Mouse (Mus musculus) right cerebral cortex, postnatal 14 days (tissue): ENCODE results near the gene Myh10.
A peak's percentile ranks its signal among the peaks of the same experiment; 100 is the strongest.
"Not testable (repeated sequence)": the region's sequence is repeated elsewhere in the genome, so short reads cannot be mapped to it uniquely, and the experiment has no call there.

ENCODE experiments used
- DNase-seq: peaks from one replicate; pipeline ENCODE4 v3.0.0; 2022

Gene Myh10

DNA sequence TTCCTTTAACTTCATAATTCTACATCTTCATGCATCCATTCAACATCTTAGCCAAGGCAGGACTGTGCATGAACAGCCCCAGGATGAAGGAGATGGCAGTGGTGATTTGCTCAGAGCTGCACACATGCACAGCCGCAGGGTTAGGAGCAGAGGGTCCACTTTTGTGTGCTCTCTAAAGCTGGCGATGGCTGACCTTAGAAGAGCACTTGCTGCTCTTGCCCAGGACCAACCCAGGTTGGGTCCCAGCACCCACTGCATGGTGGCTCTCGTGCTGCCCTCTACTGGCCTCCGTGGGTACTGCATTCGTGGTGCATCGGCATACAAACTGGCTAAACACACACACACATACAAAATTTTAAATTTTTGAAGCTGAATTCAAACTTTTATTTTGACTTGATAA lies 116.4 kb downstream of the Myh10 start:
- DNase-seq = peak; percentile 82

- DNase-seq = no peak
Observed at GRCm38 (mm10) chr11:68811881-68812577, 120.7 kb downstream of the Myh10 start.

DNA sequence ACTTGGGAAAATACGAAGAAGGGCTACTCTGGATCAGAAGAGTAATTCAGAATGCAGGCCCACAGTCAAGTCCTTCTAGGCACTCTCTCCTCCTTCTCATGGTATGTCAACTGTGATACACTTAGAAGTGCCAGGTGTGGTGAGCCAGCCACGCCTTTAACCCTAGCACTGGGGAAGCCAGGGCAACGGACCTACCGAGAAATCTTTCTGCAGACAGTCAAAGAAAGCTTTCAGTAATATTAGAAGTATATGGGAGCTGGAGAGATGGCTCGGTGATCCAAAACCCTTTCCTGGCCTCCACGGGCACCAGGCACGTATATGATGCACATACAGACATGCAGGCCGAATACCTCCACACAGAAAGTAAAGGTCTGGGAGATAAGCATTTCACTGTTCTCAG lies 127.1 kb downstream of the Myh10 start:
- DNase-seq = no peak

DNA sequence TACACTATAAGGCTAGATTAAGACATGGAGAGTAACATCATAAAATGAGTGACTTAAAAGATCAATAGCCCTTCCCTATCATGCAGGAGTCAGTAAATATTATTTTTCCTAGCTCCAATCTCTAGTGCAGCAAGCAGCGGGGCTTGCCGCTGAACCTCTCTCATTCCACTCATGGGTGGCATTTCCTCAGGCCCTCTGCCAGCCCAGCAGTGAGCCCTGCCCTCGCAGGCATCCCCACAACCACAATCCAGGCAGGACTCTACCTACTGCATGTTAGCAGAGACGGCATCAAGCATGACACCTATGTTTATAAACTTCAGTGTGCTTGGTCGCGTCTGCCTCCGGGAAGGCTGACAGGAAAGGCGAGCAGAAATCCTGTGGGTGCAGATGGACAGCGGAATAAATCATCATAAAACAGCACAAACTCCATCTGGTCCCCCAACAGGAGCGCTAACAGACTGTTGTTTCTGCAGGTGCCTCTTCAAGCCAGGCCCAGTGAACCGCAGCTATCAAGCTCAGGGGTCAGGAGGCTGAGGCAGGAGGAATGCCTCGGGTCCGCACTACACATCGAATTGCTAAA lies 128.0 kb downstream of the Myh10 start:
- no peak for DNase-seq

DNA sequence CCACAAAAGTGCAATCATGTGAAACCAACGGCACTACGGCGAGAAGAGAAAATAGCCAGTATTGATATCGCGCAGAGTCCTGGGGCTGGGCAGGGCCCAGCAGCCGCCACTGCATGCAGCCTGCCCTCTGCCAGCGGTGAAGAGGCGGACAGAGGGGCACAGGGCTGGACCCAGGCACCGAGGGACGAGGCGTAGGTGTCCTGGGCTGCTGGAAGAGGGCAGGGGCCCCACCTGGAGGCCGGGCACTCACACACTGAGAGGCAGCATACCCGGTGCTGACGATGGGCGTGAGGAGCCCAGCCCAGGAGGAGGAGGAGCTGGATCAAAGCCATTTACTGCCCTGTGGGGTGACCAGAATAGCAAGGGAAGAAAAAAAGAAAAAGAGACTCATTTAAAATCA lies 131.0 kb downstream of the Myh10 start:
- no peak for DNase-seq

- DNase-seq = no peak
Observed at GRCm38 (mm10) chr11:68826735-68827134, 135.4 kb downstream of the Myh10 start.

GRCm38 (mm10) chr11:68831580-68831979 lies 140.2 kb downstream of the Myh10 start:
- DNase-seq = not testable (repeated sequence)

GRCm38 (mm10) chr11:68832793-68833192 lies 141.4 kb downstream of the Myh10 start:
- DNase-seq = no peak

- DNase-seq = no peak
Observed at GRCm38 (mm10) chr11:68833593-68833992, 142.2 kb downstream of the Myh10 start.

GRCm38 (mm10) chr11:68835034-68835433 lies 143.7 kb downstream of the Myh10 start:
- DNase-seq = no peak

- DNase-seq = no peak
Observed at GRCm38 (mm10) chr11:68839606-68840005, 148.2 kb downstream of the Myh10 start.

DNA sequence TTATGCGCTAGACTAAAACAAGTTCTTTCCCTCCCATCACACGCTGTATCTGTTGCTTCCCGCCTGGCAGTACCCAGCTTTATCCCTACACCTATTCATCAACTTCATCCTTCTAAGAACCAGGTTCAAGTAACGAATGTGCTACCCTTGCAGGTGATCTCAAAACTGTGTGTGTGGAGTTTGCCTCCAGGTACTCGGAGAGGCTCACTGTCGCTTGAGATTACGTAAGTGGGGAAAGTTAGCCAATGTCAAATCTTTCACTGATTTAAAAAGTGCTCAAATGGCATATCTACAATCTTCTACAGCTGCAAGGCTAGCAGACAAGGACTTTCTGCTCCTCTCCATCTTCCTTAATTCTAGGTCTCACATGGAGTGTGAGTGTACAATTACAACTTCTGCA lies 159.5 kb downstream of the Myh10 start:
- no peak for DNase-seq

GRCm38 (mm10) chr11:68851644-68852485 lies 160.5 kb downstream of the Myh10 start:
- no peak for DNase-seq

GRCm38 (mm10) chr11:68852486-68852901 lies 161.1 kb downstream of the Myh10 start:
- DNase-seq = peak; percentile 58

GRCm38 (mm10) chr11:68852932-68853409 lies 161.6 kb downstream of the Myh10 start:
- peak; percentile 100 for DNase-seq

GRCm38 (mm10) chr11:68853611-68854401 lies 162.4 kb downstream of the Myh10 start:
- no peak for DNase-seq

GRCm38 (mm10) chr11:68854621-68855020 lies 163.3 kb downstream of the Myh10 start:
- no peak for DNase-seq

GRCm38 (mm10) chr11:68857329-68857728 lies 166.0 kb downstream of the Myh10 start:
- no peak for DNase-seq

GRCm38 (mm10) chr11:68859943-68860593 lies 168.7 kb downstream of the Myh10 start:
- DNase-seq = no peak

- DNase-seq = no peak
Observed at GRCm38 (mm10) chr11:68862260-68862659, 170.9 kb downstream of the Myh10 start.

GRCm38 (mm10) chr11:68863631-68864091 lies 172.3 kb downstream of the Myh10 start:
- no peak for DNase-seq

- peak; percentile 21 for DNase-seq
Observed at GRCm38 (mm10) chr11:68864544-68865189, 173.3 kb downstream of the Myh10 start.
